Mouse (Mus musculus) limb, embryonic 11.5 days (tissue): ENCODE measurements at regions not wholly inside any gene's neighbourhood (a gene's known extent, or its start where the extent isn't known, plus 50 kb on each side); places are given as distances from the start of the nearest gene placed in this dataset.

Source experiments
- ATAC-seq: fragments of 200-750 bp; cut with Nextera tagmentation; 2 replicates; pipeline ENCODE4 v1.8.0; 2017; ENCODE audit warnings: low read depth; ENCODE audit not compliant: insufficient number of reproducible peaks, low FRiP score, low TSS enrichment
- DNase-seq: peaks from one replicate; pipeline ENCODE4 v3.0.0-alpha.2; 2015; ENCODE audit warnings: low spot score
- H3K27ac ChIP-seq: fragments of 300-500 bp; sonication (generic); replicated peaks from 2 replicates; pipeline ENCODE4 v1.5.1; 2014; ENCODE audit warnings: low read depth, mild to moderate bottlenecking, low read length
- H3K27me3 ChIP-seq: fragments of 300-500 bp; sonication (generic); 2 replicates; pipeline ENCODE4 v1.6.1; 2014; ENCODE audit warnings: mild to moderate bottlenecking, low read length, mixed read lengths; ENCODE audit not compliant: control insufficient read depth, insufficient read depth
- H3K36me3 ChIP-seq: fragments of 300-500 bp; sonication (generic); 2 replicates; pipeline ENCODE4 v1.6.1; 2014; ENCODE audit warnings: mild to moderate bottlenecking, low read length, moderate library complexity, mixed read lengths; ENCODE audit not compliant: control insufficient read depth, insufficient read depth
- H3K4me1 ChIP-seq: fragments of 300-500 bp; sonication (generic); 2 replicates; pipeline ENCODE4 v1.6.1; 2014; ENCODE audit warnings: low read length, mixed read lengths; ENCODE audit not compliant: control insufficient read depth, insufficient read depth
- H3K4me2 ChIP-seq: fragments of 300-500 bp; sonication (generic); 2 replicates; pipeline ENCODE4 v1.6.1; 2014; ENCODE audit warnings: low read depth, mild to moderate bottlenecking, moderate library complexity; ENCODE audit not compliant: severe bottlenecking
- H3K4me3 ChIP-seq: fragments of 300-500 bp; sonication (generic); 2 replicates; pipeline ENCODE4 v1.5.1; 2014; ENCODE audit warnings: low read depth, low read length
- H3K9ac ChIP-seq: fragments of 300-500 bp; sonication (generic); 2 replicates; pipeline ENCODE4 v1.6.1; 2014; ENCODE audit warnings: mild to moderate bottlenecking, low read length
- H3K9me3 ChIP-seq: fragments of 300-500 bp; sonication (generic); 2 replicates; pipeline ENCODE4 v1.6.1; 2016; ENCODE audit warnings: low read length; ENCODE audit not compliant: control insufficient read depth
- WGBS: fragments of 180-500 bp; shearing (Covaris S2); extraction: QIAGEN DNeasy Blood & Tissue Kit; methylation state at CpG from one replicate; pipeline ENCODE4 v1.1.7; 2014; 5-methylcytosine and 5-hydroxymethylcytosine counted together

DNA sequence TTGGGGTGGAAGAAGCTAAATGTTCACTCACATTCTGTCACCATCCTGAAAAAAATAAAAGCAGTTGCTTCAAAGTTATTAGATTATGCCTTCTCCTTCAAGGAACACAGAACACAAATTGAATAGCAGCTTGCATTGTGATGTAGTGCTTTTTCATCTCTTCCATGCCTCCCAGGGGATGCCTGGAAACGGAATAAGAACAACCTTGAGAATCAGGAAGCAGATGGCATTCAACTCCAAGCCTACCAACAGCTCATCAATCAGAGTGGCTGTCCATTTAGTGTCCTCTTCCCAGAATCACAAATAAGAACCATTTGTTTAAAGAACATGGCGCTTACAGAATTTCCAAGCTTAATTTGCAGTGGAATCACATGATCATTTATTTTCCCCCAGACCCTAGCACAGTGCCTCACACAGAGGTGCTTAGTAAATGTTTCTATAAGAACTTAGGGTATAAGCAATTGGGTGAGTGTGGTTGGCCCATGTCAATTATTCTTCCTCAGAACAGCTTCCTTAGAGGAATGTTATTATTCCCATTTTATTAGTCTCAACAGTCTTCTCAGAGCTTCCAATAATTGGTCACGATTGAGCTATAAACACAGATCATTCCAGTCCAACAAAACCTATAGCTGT lies 70.6 kb upstream of the C1qtnf7 start:
- Histone ChIP-seq H3K9me3 (no peaks in the 10 kb centered on the region), H3K27me3 (no peaks in the 10 kb centered on the region), H3K9ac (no peak overlapping the region), H3K4me2 (no peak overlapping the region), H3K27ac (no peak overlapping the region), H3K4me1 (no peaks in the 10 kb centered on the region), H3K4me3 (no peak overlapping the region), H3K36me3 (no peaks in the 10 kb centered on the region)
- 47% methylated on average over 3 of the region's 3 CpGs for WGBS
- DNase-seq (no peak), ATAC-seq (no peak)

DNA sequence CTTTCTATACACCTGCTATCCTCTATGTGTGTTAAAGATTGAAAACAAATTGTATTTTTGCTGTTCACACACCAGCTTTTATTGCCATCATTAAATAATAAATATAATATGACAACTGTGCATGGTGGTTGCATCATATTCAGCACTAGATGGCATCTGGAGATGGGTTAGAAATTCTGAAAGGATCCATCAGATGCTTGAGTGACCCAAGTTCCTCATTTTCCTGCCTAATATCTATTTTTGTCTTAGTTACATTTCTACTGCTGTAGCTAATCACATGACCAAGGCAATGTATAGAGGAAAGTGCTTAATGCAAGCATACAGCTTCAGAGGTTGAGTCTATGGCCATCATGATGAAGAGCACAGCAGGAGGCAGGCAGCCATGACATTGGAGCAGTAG lies 69.7 kb upstream of the C1qtnf7 start:
- Histone ChIP-seq H3K9me3 (no peaks in the 10 kb centered on the region), H3K9ac (no peak overlapping the region), H3K27me3 (no peaks in the 10 kb centered on the region), H3K27ac (no peak overlapping the region), H3K4me3 (no peak overlapping the region), H3K4me1 (no peaks in the 10 kb centered on the region), H3K36me3 (no peaks in the 10 kb centered on the region), H3K4me2 (no peak overlapping the region)
- no peak for ATAC-seq
- DNase-seq: no peak

DNA sequence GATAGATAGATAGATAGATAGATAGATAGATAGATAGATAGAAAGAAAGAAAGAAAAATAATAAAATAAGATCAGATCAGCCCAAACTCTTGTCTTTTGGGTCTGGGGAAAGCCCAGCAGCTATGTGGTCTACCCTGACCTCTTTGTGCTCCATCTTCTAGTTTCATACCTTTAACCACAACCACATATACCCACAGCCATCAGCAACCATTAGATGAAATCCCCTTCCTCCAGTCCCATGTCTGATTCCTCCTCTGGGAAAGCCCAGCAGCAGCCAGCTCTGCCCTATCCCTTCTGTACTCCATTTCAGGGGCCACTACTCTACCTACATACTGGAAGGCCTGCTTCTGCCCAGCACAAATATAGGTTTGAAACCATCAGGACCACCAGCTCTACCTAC lies 69.0 kb upstream of the C1qtnf7 start:
- no peaks in the 10 kb centered on the region for H3K36me3 ChIP-seq
- no peak overlapping the region for H3K27ac ChIP-seq
- no peaks in the 10 kb centered on the region for H3K4me1 ChIP-seq
- no peak for DNase-seq
- no peak overlapping the region for H3K9ac ChIP-seq
- H3K27me3 ChIP-seq: no peaks in the 10 kb centered on the region
- no peak for ATAC-seq
- no peaks in the 10 kb centered on the region for H3K9me3 ChIP-seq
- no peak overlapping the region for H3K4me2 ChIP-seq
- H3K4me3 ChIP-seq: no peak overlapping the region

DNA sequence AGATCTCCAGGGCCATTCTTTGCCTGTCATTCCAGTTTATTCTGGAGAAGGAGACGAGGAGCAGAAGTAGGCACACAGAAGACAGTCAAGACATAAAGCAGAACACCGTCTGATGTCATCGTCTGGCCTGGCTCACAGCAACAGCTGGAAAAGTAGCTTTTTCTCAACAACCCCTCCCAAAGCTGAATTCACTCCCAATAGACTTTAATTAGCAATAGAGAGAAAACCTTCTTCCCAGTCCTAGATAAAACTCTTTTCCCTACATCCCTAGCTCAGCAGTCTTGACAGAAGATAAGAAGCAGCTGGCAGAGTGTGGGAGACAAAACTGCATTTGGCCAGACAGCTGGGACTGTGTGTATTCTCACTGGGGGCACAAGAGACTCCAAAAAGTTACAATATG lies 59.3 kb upstream of the C1qtnf7 start:
- no peaks in the 10 kb centered on the region for H3K36me3 ChIP-seq
- no peak overlapping the region for H3K4me2 ChIP-seq
- H3K9ac ChIP-seq: no peak overlapping the region
- H3K27me3 ChIP-seq: no peaks in the 10 kb centered on the region
- no peaks in the 10 kb centered on the region for H3K9me3 ChIP-seq
- DNase-seq (no peak), ATAC-seq (no peak)
- no peak overlapping the region for H3K27ac ChIP-seq
- WGBS: 27% methylated on average over 3 of the region's 3 CpGs
- H3K4me3 ChIP-seq: no peak overlapping the region
- H3K4me1 ChIP-seq: no peaks in the 10 kb centered on the region

DNA sequence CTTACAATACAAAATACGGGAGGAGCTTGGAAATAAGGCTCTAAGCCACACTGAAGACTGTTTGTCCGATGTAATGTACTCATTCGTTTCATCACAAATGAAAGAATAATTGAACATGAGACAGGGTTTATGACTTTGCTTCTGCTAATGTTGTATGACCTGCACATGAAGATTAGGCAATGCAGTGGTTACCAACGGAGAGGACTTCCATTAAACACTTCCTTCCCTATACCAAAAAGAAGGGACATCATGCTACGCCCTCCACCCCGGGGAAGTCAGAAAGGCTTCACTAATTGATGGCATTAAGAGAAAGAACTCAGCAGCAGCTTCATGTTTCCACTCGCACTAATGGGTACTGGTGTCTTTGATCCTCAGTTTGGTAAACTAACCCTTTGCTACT lies 57.6 kb upstream of the C1qtnf7 start:
- no peaks in the 10 kb centered on the region for H3K27me3 ChIP-seq
- no peaks in the 10 kb centered on the region for H3K4me1 ChIP-seq
- H3K9me3 ChIP-seq: no peaks in the 10 kb centered on the region
- H3K4me3 ChIP-seq: no peak overlapping the region
- DNase-seq (no peak), ATAC-seq (no peak)
- no peak overlapping the region for H3K9ac ChIP-seq
- 64% methylated on average over 7 of the region's 7 CpGs for WGBS
- no peaks in the 10 kb centered on the region for H3K36me3 ChIP-seq
- no peak overlapping the region for H3K4me2 ChIP-seq
- no peak overlapping the region for H3K27ac ChIP-seq

DNA sequence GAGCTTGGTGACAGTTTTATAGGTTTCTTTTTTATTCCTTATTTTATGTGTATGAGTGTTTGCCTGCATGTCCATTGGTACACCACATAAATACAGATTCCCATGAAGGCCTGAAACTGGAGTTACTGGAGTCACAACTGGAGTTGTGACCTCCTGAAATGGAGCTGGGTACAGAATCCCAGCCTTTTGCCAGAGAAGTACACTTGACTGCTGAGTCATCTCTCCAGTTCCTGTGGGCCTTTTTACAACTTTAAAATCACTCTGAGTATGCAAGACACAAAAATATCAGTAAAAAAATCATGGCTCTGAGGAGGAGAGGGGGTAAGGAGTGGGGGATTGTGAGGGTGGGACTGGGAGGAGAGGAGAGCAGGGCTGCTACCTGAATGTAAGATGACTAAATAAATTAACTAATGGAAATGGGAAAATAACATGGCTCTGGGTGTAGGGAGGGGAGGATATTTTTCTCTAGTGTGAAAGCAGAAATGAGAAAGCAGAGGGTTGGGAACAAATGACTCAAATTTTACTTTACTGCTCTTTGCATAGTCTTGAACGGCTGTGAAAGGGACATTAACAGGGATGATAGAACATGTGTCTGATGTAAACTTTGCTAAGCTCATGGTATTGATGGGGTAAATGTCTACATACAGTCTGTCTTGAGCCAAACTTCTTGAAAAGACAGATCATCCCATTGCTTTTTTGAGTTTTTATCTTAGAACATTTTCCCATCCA lies 53.2 kb upstream of the C1qtnf7 start:
- H3K27ac ChIP-seq: no peak overlapping the region
- no peaks in the 10 kb centered on the region for H3K4me1 ChIP-seq
- no peaks in the 10 kb centered on the region for H3K9me3 ChIP-seq
- 86% methylated on average over 1 of the region's 1 CpGs for WGBS
- no peak overlapping the region for H3K4me2 ChIP-seq
- H3K9ac ChIP-seq: no peak overlapping the region
- ATAC-seq: no peak
- no peak overlapping the region for H3K4me3 ChIP-seq
- H3K36me3 ChIP-seq: no peaks in the 10 kb centered on the region
- no peak for DNase-seq
- no peaks in the 10 kb centered on the region for H3K27me3 ChIP-seq
